Mouse (Mus musculus): ENCODE data around the gene Smco1. TPM values are rescaled to one million over a fixed set of nuclear protein-coding genes. Genes with fewer than 3 reads are reported as not detected.
"Not testable (repeated sequence)": the region's sequence is repeated elsewhere in the genome, so short reads cannot be mapped to it uniquely, and the experiment has no call there.

Gene Smco1
- polyA plus RNA-seq, 1 experiment from 2014 or later: not detected

GRCm38 (mm10) chr16:32299617-32300016, 28.3 kb downstream of the Smco1 start:
- not testable (repeated sequence) for H3K27ac ChIP-seq (ENCODE audit: low read depth, low read length); H3K4me3 ChIP-seq (ENCODE audit: low read length); H3K4me1 ChIP-seq (ENCODE audit: control insufficient read depth, insufficient read depth, low read depth, low read length); ATAC-seq; H3K9me3 ChIP-seq (ENCODE audit: control insufficient read depth, low read length); H3K4me2 ChIP-seq (ENCODE audit: low read length); H3K27me3 ChIP-seq (replicated peaks; ENCODE audit: control insufficient read depth, insufficient read depth, low read length); H3K9ac ChIP-seq (ENCODE audit: low read depth, low read length)
- 98% methylated on average over 4 of the region's 4 CpGs for WGBS
- peaks cover 25% of the 10 kb centered on the region for H3K36me3 ChIP-seq (ENCODE audit: control insufficient read depth, insufficient read depth, low read length)

- WGBS: 36% methylated on average over 1 of the region's 1 CpGs
- ATAC-seq: no peak
- no peaks in the 10 kb centered on the region for H3K9me3 ChIP-seq (ENCODE audit: control insufficient read depth, low read length)
- H3K4me1 ChIP-seq (ENCODE audit: control insufficient read depth, insufficient read depth, low read depth, low read length): no peaks in the 10 kb centered on the region
- H3K4me3 ChIP-seq (ENCODE audit: low read length): no peak overlapping the region
- peaks cover 12% of the 10 kb centered on the region for H3K36me3 ChIP-seq (ENCODE audit: control insufficient read depth, insufficient read depth, low read length)
- H3K27ac ChIP-seq (ENCODE audit: low read depth, low read length): no peak overlapping the region
- H3K9ac ChIP-seq (ENCODE audit: low read depth, low read length): no peak overlapping the region
- H3K27me3 ChIP-seq (replicated peaks; ENCODE audit: control insufficient read depth, insufficient read depth, low read length): no peaks in the 10 kb centered on the region
- H3K4me2 ChIP-seq (ENCODE audit: low read length): no peak overlapping the region
These were observed 31.8 kb downstream of the Smco1 start for GRCm38 (mm10) chr16:32303046-32303445.

DNA sequence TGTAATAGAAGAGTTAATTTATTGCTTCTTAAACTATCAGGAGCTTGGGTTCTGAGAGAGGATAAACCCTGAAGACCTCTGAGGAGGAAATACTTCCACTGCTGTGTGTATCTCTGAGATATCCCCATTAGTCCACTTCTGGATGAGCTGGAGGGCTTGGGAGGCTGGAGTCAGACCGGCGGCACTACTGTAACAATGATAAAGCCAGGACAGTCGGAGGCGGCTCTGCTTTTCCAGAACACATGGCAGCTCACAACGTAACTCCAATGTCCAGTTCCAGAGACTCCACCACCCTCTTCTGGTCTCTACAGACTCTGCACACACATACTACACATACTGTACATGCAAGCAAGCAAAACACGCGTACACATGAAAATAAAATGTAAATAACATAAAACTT, 32.6 kb downstream of the Smco1 start:
- peaks cover 7% of the 10 kb centered on the region; the same call in 1 of the 2 replicates for H3K36me3 ChIP-seq (ENCODE audit: control insufficient read depth, insufficient read depth, low read length)
- H3K9me3 ChIP-seq (ENCODE audit: control insufficient read depth, low read length): no peaks in the 10 kb centered on the region
- H3K27ac ChIP-seq (ENCODE audit: low read depth, low read length): no peak overlapping the region
- no peaks in the 10 kb centered on the region for H3K27me3 ChIP-seq (replicated peaks; ENCODE audit: control insufficient read depth, insufficient read depth, low read length)
- H3K9ac ChIP-seq (ENCODE audit: low read depth, low read length): no peak overlapping the region
- no peak overlapping the region for H3K4me3 ChIP-seq (ENCODE audit: low read length)
- WGBS: 95% methylated on average over 7 of the region's 7 CpGs
- ATAC-seq: no peak
- H3K4me1 ChIP-seq (ENCODE audit: control insufficient read depth, insufficient read depth, low read depth, low read length): no peaks in the 10 kb centered on the region
- H3K4me2 ChIP-seq (ENCODE audit: low read length): no peak overlapping the region

- Histone ChIP-seq H3K27ac (ENCODE audit: low read depth, low read length) (no peak overlapping the region), H3K9ac (ENCODE audit: low read depth, low read length) (no peak overlapping the region), H3K4me2 (ENCODE audit: low read length) (no peak overlapping the region), H3K36me3 (ENCODE audit: control insufficient read depth, insufficient read depth, low read length) (no peaks in the 10 kb centered on the region), H3K4me3 (ENCODE audit: low read length) (no peak overlapping the region), H3K27me3 (replicated peaks; ENCODE audit: control insufficient read depth, insufficient read depth, low read length) (no peaks in the 10 kb centered on the region), H3K4me1 (ENCODE audit: control insufficient read depth, insufficient read depth, low read depth, low read length) (no peaks in the 10 kb centered on the region), H3K9me3 (ENCODE audit: control insufficient read depth, low read length) (no peaks in the 10 kb centered on the region)
- 70% methylated on average over 4 of the region's 4 CpGs for WGBS
- ATAC-seq: no peak
These were observed 40.7 kb downstream of the Smco1 start for GRCm38 (mm10) chr16:32311970-32312369.

DNA sequence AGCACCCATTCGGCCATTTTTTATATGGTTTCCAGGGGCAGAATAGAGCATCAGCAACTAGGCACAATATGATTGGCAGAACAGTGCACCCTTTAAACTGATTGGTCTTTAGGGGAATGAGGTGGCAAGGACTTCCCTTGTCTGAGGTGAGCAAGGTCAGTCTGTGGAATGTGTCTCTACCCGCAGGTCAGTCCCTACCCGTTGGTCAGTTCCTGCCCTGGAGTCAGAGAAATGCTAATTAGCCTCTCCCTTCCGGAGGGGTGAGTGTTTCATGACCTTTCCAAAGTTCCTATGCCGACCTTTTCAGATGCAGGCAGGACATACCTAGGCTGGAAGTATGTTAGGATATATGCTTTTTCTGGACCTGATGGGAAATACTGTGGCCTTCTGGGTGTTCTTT, 41.1 kb downstream of the Smco1 start:
- 54% methylated on average over 5 of the region's 5 CpGs for WGBS
- no peak for ATAC-seq

GRCm38 (mm10) chr16:32312859-32313258, 41.6 kb downstream of the Smco1 start:
- no peaks in the 10 kb centered on the region for H3K27me3 ChIP-seq (replicated peaks; ENCODE audit: control insufficient read depth, insufficient read depth, low read length)
- 75% methylated on average over 4 of the region's 4 CpGs for WGBS
- H3K36me3 ChIP-seq (ENCODE audit: control insufficient read depth, insufficient read depth, low read length): no peaks in the 10 kb centered on the region
- no peak for ATAC-seq
- no peak overlapping the region for H3K4me3 ChIP-seq (ENCODE audit: low read length)
- no peak overlapping the region for H3K27ac ChIP-seq (ENCODE audit: low read depth, low read length)
- H3K9me3 ChIP-seq (ENCODE audit: control insufficient read depth, low read length): no peaks in the 10 kb centered on the region
- no peak overlapping the region for H3K9ac ChIP-seq (ENCODE audit: low read depth, low read length)
- H3K4me2 ChIP-seq (ENCODE audit: low read length): no peak overlapping the region
- no peaks in the 10 kb centered on the region for H3K4me1 ChIP-seq (ENCODE audit: control insufficient read depth, insufficient read depth, low read depth, low read length)

More for the DNA sequence above, 41.1 kb downstream of the Smco1 start:
- H3K9me3 ChIP-seq (ENCODE audit: control insufficient read depth, low read length): no peaks in the 10 kb centered on the region
- no peak overlapping the region for H3K4me2 ChIP-seq (ENCODE audit: low read length)
- H3K27me3 ChIP-seq (replicated peaks; ENCODE audit: control insufficient read depth, insufficient read depth, low read length): no peaks in the 10 kb centered on the region
- H3K36me3 ChIP-seq (ENCODE audit: control insufficient read depth, insufficient read depth, low read length): no peaks in the 10 kb centered on the region
- no peak overlapping the region for H3K9ac ChIP-seq (ENCODE audit: low read depth, low read length)
- H3K4me3 ChIP-seq (ENCODE audit: low read length): no peak overlapping the region
- H3K4me1 ChIP-seq (ENCODE audit: control insufficient read depth, insufficient read depth, low read depth, low read length): no peaks in the 10 kb centered on the region
- no peak overlapping the region for H3K27ac ChIP-seq (ENCODE audit: low read depth, low read length)

- Histone ChIP-seq H3K4me2 (ENCODE audit: low read length) (no peak overlapping the region), H3K27me3 (replicated peaks; ENCODE audit: control insufficient read depth, insufficient read depth, low read length) (no peaks in the 10 kb centered on the region), H3K9me3 (ENCODE audit: control insufficient read depth, low read length) (no peaks in the 10 kb centered on the region), H3K9ac (ENCODE audit: low read depth, low read length) (no peak overlapping the region), H3K36me3 (ENCODE audit: control insufficient read depth, insufficient read depth, low read length) (no peaks in the 10 kb centered on the region), H3K4me3 (ENCODE audit: low read length) (no peak overlapping the region), H3K27ac (ENCODE audit: low read depth, low read length) (no peak overlapping the region), H3K4me1 (ENCODE audit: control insufficient read depth, insufficient read depth, low read depth, low read length) (no peaks in the 10 kb centered on the region)
- WGBS: 56% methylated on average over 2 of the region's 2 CpGs
- ATAC-seq: no peak
These were observed 45.3 kb downstream of the Smco1 start for GRCm38 (mm10) chr16:32316601-32317000.

DNA sequence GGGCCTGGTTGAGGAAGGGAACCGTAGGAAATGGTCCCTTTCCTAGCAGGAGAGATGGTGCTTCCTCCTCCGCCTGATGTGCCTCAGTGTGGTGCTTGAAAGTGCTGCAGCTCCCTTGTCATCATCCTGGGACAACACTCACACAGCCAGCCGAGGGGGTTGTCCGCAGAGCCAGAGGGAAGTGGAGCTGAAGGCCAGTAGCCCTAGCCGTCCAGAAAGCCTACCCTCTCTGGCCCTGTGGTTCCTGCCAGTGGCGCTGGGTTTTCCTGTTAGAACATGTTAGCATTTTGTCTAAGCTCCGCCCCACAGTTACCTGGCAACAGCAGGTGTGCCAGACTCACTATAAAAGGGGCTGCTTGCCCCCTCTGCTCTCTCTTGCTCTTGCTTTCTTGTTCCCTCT, 52.7 kb downstream of the Smco1 start:
- Histone ChIP-seq H3K27ac (ENCODE audit: low read depth, low read length) (no peak overlapping the region), H3K9ac (ENCODE audit: low read depth, low read length) (no peak overlapping the region), H3K9me3 (ENCODE audit: control insufficient read depth, low read length) (no peaks in the 10 kb centered on the region), H3K27me3 (replicated peaks; ENCODE audit: control insufficient read depth, insufficient read depth, low read length) (no peaks in the 10 kb centered on the region), H3K4me1 (ENCODE audit: control insufficient read depth, insufficient read depth, low read depth, low read length) (no peaks in the 10 kb centered on the region), H3K4me2 (ENCODE audit: low read length) (no peak overlapping the region), H3K36me3 (ENCODE audit: control insufficient read depth, insufficient read depth, low read length) (no peaks in the 10 kb centered on the region), H3K4me3 (ENCODE audit: low read length) (no peak overlapping the region)
- 39% methylated on average over 7 of the region's 7 CpGs for WGBS
- no peak for ATAC-seq
